8 mouse cellular contexts compared by ENCODE assay signal in the genomic region with DNA sequence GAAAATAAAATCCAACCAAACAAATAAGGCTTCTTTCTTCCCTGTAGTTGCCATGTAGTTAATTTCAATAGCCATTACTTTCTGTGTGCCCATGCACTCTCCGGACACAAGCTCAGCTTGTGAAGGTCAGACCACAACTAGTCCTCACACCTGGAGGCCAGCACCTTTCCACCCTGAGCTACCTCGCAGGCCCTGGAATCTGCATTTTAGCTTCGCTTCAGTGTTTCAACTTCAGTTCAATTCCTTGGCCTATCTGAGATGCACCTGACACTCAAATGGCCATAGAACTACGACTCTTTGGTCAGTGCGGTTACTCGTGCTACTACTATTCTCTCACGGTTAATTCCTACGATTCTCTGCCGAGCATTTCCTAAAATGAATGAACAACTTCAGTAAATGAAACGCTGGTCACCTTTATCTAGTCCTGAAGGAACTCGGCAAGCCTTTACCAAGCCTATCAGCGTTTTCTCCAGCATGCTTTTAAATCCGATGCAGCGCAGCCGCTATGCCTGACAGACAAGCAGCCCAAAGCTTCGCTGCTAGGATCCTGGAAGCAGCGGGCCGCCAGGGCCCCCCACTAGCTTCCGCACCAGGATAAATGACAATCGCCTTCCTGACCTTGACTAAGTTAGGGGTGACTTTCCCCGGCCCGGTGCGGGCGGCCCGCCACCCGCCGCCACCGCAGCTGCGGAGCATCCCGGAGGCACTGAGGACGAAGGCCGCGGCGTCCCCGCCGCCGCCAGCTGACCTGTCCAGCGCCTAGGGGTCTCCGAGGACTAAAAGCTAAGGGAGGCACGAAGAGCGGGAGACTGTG. TPM values are rescaled to one million over a fixed set of nuclear protein-coding genes. Genes with fewer than 3 reads are reported as not detected.
DNase-seq lines count a peak whose midpoint lies in the region; ATAC-seq lines count a peak whose summit lies in the region.

No protein-coding gene starts in this region.

- peak overlapping the region; percentile 94 for H3K4me3 ChIP-seq in embryonic facial prominence, embryonic 15.5 days (replicated peaks)
- peak overlapping the region; percentile 60 for H3K4me3 ChIP-seq in intestine, embryonic 16.5 days (ENCODE audit: low read length)
- H3K4me3 ChIP-seq in midbrain, embryonic 10.5 days: peak overlapping the region; percentile 96

- H3K9ac ChIP-seq in embryonic facial prominence, embryonic 15.5 days: peak overlapping the region; percentile 96
- peak overlapping the region; percentile 98 for H3K9ac ChIP-seq in intestine, embryonic 16.5 days (ENCODE audit: low read depth, low read length)

- H3K9me3 ChIP-seq in embryonic facial prominence, embryonic 15.5 days (replicated peaks): no peaks in the 10 kb centered on the region
- H3K9me3 ChIP-seq in intestine, embryonic 16.5 days (ENCODE audit: control insufficient read depth, low read length): no peaks in the 10 kb centered on the region
- H3K9me3 ChIP-seq in midbrain, embryonic 10.5 days (replicated peaks): no peaks in the 10 kb centered on the region

- H3K27ac ChIP-seq in embryonic facial prominence, embryonic 15.5 days (replicated peaks): peak overlapping the region; percentile 93
- peak overlapping the region; percentile 95 for H3K27ac ChIP-seq in intestine, embryonic 16.5 days (ENCODE audit: low read length)
- H3K27ac ChIP-seq in midbrain, embryonic 10.5 days (replicated peaks): peak overlapping the region; percentile 97

- peak overlapping the region; percentile 89 for H3K4me2 ChIP-seq in embryonic facial prominence, embryonic 15.5 days (replicated peaks)
- H3K4me2 ChIP-seq in intestine, embryonic 16.5 days (ENCODE audit: low read depth, low read length): peak overlapping the region; percentile 77

- 2% methylated on average over 38 of the region's 41 CpGs for WGBS in embryonic facial prominence, embryonic 15.5 days
- under 1% methylated on average over 41 of the region's 41 CpGs for WGBS in intestine, embryonic 16.5 days
- WGBS in midbrain, embryonic 10.5 days: 1% methylated on average over 41 of the region's 41 CpGs

- ATAC-seq in CD4-positive, CD25-positive, alpha-beta regulatory T cell, adult 4 months: peak; percentile 9
- ATAC-seq in embryonic facial prominence, embryonic 15.5 days (ENCODE audit: insufficient number of reproducible peaks, low FRiP score, low TSS enrichment, low read depth): peak; percentile 22
- ATAC-seq in intestine, embryonic 16.5 days: peak; percentile 74

- peak; percentile 31 for DNase-seq in embryo, embryonic 10 days (ENCODE audit: low spot score)
- no peak for DNase-seq in embryo, embryonic 9.5 days (ENCODE audit: extremely low spot score)
- DNase-seq in midbrain, embryonic 10.5 days (ENCODE audit: low spot score): no peak
- no peak for DNase-seq in spleen, adult 12 weeks (ENCODE audit: low spot score)
- no peak for DNase-seq in frontal cortex, postnatal 10 days (ENCODE audit: low spot score in 2 of 2)

- H3K36me3 ChIP-seq in embryonic facial prominence, embryonic 15.5 days: 0 out of 2 replicates have a peak, but pooled peaks cover 5% of the 10 kb centered on the region
- no peaks in the 10 kb centered on the region for H3K36me3 ChIP-seq in intestine, embryonic 16.5 days (ENCODE audit: control insufficient read depth, insufficient read depth, low read length)
- peaks cover 8% of the 10 kb centered on the region for H3K36me3 ChIP-seq in midbrain, embryonic 10.5 days

- peaks cover 13% of the 10 kb centered on the region for H3K4me1 ChIP-seq in embryonic facial prominence, embryonic 15.5 days
- H3K4me1 ChIP-seq in intestine, embryonic 16.5 days (ENCODE audit: control insufficient read depth, insufficient read depth, low read length): peaks cover 11% of the 10 kb centered on the region
- peaks cover 20% of the 10 kb centered on the region for H3K4me1 ChIP-seq in midbrain, embryonic 10.5 days

- H3K27me3 ChIP-seq in embryonic facial prominence, embryonic 15.5 days: no peaks in the 10 kb centered on the region
- H3K27me3 ChIP-seq in intestine, embryonic 16.5 days (replicated peaks; ENCODE audit: control insufficient read depth, insufficient read depth, low read length): no peaks in the 10 kb centered on the region
- no peaks in the 10 kb centered on the region for H3K27me3 ChIP-seq in midbrain, embryonic 10.5 days (ENCODE audit: low read depth, poor library complexity, severe bottlenecking)

RNA-seq across cellular contexts. Expression of a gene that starts 0.6 kb away (rescaled TPM):
- polyA plus RNA-seq in CD4-positive, CD25-positive, alpha-beta regulatory T cell, adult 4 months (2017; shearing (Covaris generic)): 100 to 1,000 TPM; 218 to 226 TPM
- 278 and 302 TPM in 2 replicates for polyA plus RNA-seq in embryonic facial prominence, embryonic 15.5 days (2015; fragmentation: Nextera tagmentation; extraction: Ambion mirVana)
- polyA plus RNA-seq in intestine, embryonic 16.5 days (2015; fragmentation: Nextera tagmentation; extraction: Ambion mirVana): 442 and 463 TPM in 2 replicates
- polyA plus RNA-seq in midbrain, embryonic 10.5 days (2016; fragmentation: Nextera tagmentation; extraction: Ambion mirVana): 343 and 351 TPM in 2 replicates

RNA-seq across cellular contexts. Expression of a gene that starts 10.6 kb away (rescaled TPM):
- 10 to 100 TPM; 28.7 to 49.1 TPM for polyA plus RNA-seq in CD4-positive, CD25-positive, alpha-beta regulatory T cell, adult 4 months (2017; shearing (Covaris generic))
- polyA plus RNA-seq in embryonic facial prominence, embryonic 15.5 days (2015; fragmentation: Nextera tagmentation; extraction: Ambion mirVana): 41.4 TPM in 2 replicates
- polyA plus RNA-seq in intestine, embryonic 16.5 days (2015; fragmentation: Nextera tagmentation; extraction: Ambion mirVana): 41.1 and 41.9 TPM in 2 replicates
- polyA plus RNA-seq in midbrain, embryonic 10.5 days (2016; fragmentation: Nextera tagmentation; extraction: Ambion mirVana): 32.9 and 35.5 TPM in 2 replicates

RNA-seq across cellular contexts. Expression of a gene that starts 22.5 kb away (rescaled TPM):
- 10 to 100 TPM; 11.4 to 24.8 TPM for polyA plus RNA-seq in CD4-positive, CD25-positive, alpha-beta regulatory T cell, adult 4 months (2017; shearing (Covaris generic))
- polyA plus RNA-seq in embryonic facial prominence, embryonic 15.5 days (2015; fragmentation: Nextera tagmentation; extraction: Ambion mirVana): 15.0 and 16.9 TPM in 2 replicates
- 12.9 and 13.1 TPM in 2 replicates for polyA plus RNA-seq in intestine, embryonic 16.5 days (2015; fragmentation: Nextera tagmentation; extraction: Ambion mirVana)
- 29.1 and 30.2 TPM in 2 replicates for polyA plus RNA-seq in midbrain, embryonic 10.5 days (2016; fragmentation: Nextera tagmentation; extraction: Ambion mirVana)

RNA-seq across cellular contexts. Expression of a gene that starts 23.9 kb away (rescaled TPM):
- 100 to 1,000 TPM; 149 to 151 TPM for polyA plus RNA-seq in CD4-positive, CD25-positive, alpha-beta regulatory T cell, adult 4 months (2017; shearing (Covaris generic))
- 29.8 and 32.9 TPM in 2 replicates for polyA plus RNA-seq in embryonic facial prominence, embryonic 15.5 days (2015; fragmentation: Nextera tagmentation; extraction: Ambion mirVana)
- polyA plus RNA-seq in intestine, embryonic 16.5 days (2015; fragmentation: Nextera tagmentation; extraction: Ambion mirVana): 24.4 and 24.9 TPM in 2 replicates
- polyA plus RNA-seq in midbrain, embryonic 10.5 days (2016; fragmentation: Nextera tagmentation; extraction: Ambion mirVana): 13.8 and 22.2 TPM in 2 replicates

Comparison
In these comparisons a context has a peak if more than half of its experiments do, and no peak if none do; other contexts are left out.
1. ATAC-seq: peak in every context shown above with its lines; median percentile 74 in intestine, embryonic 16.5 days; 22 in embryonic facial prominence, embryonic 15.5 days; 9 in CD4-positive, CD25-positive, alpha-beta regulatory T cell, adult 4 months.